35 mouse cellular contexts compared by ENCODE assay signal in genomic region chr13:54957281-54957680, GRCm38 (mm10).
"Had no signal": no experiment of that assay in that cellular context is flagged by ENCODE, and none has a peak within 500 bp of the region (broad histone marks: within the 10 kb centered on the region; RNA-seq: fewer than 3 reads in every experiment).

No protein-coding gene starts in this region.

- H3K4me2 ChIP-seq: heart, embryonic 11.5 days; heart, embryonic 12.5 days; intestine, embryonic 15.5 days had no signal

- DNase-seq: heart, postnatal 10 days; heart, postnatal 14 days; heart, postnatal 36 days; heart, postnatal 4 days; kidney, adult 11 months; kidney, adult 18-20 months; kidney, adult 2 months; kidney, adult 8-10 months; kidney, adult 9 months; kidney, postnatal 10 days; kidney, postnatal 14 days; kidney, postnatal 25 days; kidney, postnatal 36 days; kidney, postnatal 4 days; layer of hippocampus, adult 9-11 months; layer of hippocampus, postnatal 36 days had no signal

- H3K9ac ChIP-seq: heart, embryonic 12.5 days; heart, embryonic 13.5 days; heart, embryonic 15.5 days; hindbrain, embryonic 12.5 days; intestine, embryonic 15.5 days; kidney, embryonic 15.5 days had no signal

- H3K4me3 ChIP-seq: heart, embryonic 10.5 days; heart, embryonic 12.5 days; hindbrain, embryonic 10.5 days; hindbrain, embryonic 12.5 days; intestine, embryonic 15.5 days; left cerebral cortex, adult 2 months had no signal

- H3K36me3 ChIP-seq: heart, embryonic 10.5 days; heart, embryonic 12.5 days; heart, embryonic 13.5 days; heart, embryonic 15.5 days; hindbrain, embryonic 10.5 days; hindbrain, embryonic 12.5 days; hindbrain, embryonic 13.5 days; hindbrain, embryonic 15.5 days; intestine, embryonic 15.5 days; kidney, embryonic 15.5 days had no signal

- H3K27ac ChIP-seq: heart, embryonic 10.5 days; heart, embryonic 13.5 days; heart, embryonic 15.5 days; hindbrain, embryonic 10.5 days; hindbrain, embryonic 12.5 days; hindbrain, embryonic 14.5 days; hindbrain, embryonic 15.5 days; hindbrain, postnatal 0 days; intestine, embryonic 15.5 days; kidney, embryonic 15.5 days; kidney, postnatal 0 days; left cerebral cortex, adult 2 months had no signal

- H3K4me1 ChIP-seq: intestine, embryonic 15.5 days had no signal

- ATAC-seq: hindbrain, embryonic 16.5 days; hindbrain, postnatal 0 days; inflammation-experienced regulatory T-cells, adult 6 months; intestine, embryonic 15.5 days; intestine, embryonic 16.5 days; intestine, postnatal 0 days had no signal

- H3K9me3 ChIP-seq: heart, embryonic 10.5 days; heart, embryonic 12.5 days; heart, embryonic 13.5 days; heart, embryonic 15.5 days; hindbrain, embryonic 10.5 days; hindbrain, embryonic 12.5 days; hindbrain, embryonic 13.5 days; hindbrain, embryonic 15.5 days; intestine, embryonic 15.5 days; kidney, embryonic 15.5 days had no signal
